In the genomic region with DNA sequence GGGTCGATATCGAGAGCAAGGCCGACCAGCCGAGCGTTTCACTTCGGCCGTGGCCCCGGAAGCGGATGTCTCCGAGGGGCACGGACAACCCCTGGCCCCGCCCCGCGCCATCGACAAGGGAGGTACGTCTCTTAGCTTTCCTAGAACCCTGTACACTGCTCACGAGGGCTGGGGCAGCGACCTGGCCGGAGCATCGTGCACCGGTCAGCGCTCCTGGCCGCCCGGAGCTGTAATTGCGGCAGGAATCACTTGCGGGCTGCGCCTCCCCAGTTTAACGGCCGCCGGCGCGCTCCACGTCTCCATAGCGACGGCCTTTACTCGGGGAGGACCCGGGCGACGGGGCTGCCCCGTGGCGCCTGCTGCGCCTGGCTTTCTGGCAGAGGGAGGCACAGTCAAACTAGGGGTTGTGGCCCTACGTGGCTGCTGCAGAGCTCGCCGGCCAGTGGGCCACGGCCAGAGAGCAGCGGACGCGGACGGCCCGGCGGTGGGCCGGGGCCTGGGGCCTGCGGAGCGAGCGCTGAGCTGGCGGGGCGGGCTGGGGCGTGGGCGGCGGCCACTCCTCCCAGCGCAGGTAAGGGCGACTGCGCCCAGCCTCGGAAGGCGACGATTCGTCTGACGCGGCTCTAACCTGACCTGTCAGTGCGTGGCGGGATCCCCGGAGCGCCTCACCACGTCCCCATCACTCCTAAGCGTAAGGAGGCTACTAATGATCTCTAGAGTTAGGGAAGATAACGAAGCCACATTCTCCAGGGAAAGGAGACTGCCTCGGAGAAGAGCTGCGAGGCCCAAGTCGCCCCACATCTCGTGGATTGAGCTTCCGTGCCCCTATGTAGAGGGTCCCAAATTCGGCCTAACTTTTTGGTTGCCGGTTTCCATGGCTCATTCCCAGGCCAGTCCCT, we compare ENCODE assay signal across 8 mouse cellular contexts. TPM values are rescaled to one million over a fixed set of nuclear protein-coding genes. Genes with fewer than 3 reads are reported as not detected.
A peak's percentile ranks its signal among the peaks of the same experiment; 100 is the strongest.
DNase-seq lines count a peak whose midpoint lies in the region; ATAC-seq and TF ChIP-seq lines count a peak whose summit lies in the region.

TSS of gene Glt8d1 (plus strand) at position 94 of the 899 bp plus-strand sequence.
TSS of gene Spcs1 (minus strand) at position 366 of the 899 bp plus-strand sequence.

- CTCF ChIA-PET in Patski (lab: Charles Lee), result interaction anchor here (0.6 to 1.2 kb wide), 4 partner anchors 8 to 198 kb away, joined by 3 to 4 read pairs (median 3); no protein-coding TSS in a partner anchor

- H3K9ac ChIP-seq in hindbrain, embryonic 14.5 days, result peak within 1 kb of the TSS; percentile 92

- in situ Hi-C loops in Patski (cut with MboI; ENCODE audit: low pct_unique_long_range_greater_than_20kb), result loop anchor here (25.0 kb wide), 1 partner anchor 711 kb away; no protein-coding TSS in a partner anchor

- ATAC-seq in Patski, result peak; percentile 91
- ATAC-seq in hindbrain, embryonic 14.5 days (ENCODE audit: low FRiP score), result peak; percentile 94

- under 1% methylated on average over 82 of the region's 84 CpGs for WGBS in hindbrain, embryonic 14.5 days

- no peaks in the 10 kb centered on the region for H3K9me3 ChIP-seq in hindbrain, embryonic 14.5 days (ENCODE audit: control insufficient read depth, low read length)

- POLR2A ChIA-PET in Patski (lab: Charles Lee), result interaction anchor here (0.6 to 1.3 kb wide), 3 partner anchors 9 to 258 kb away, joined by 3 read pairs; partner anchors contain the start of gene Smim4

- H3K4me2 ChIP-seq in hindbrain, embryonic 14.5 days (replicated peaks), result peak within 1 kb of the TSS; percentile 48

- peaks cover 18% of the 10 kb centered on the region for H3K36me3 ChIP-seq in hindbrain, embryonic 14.5 days (replicated peaks; ENCODE audit: control insufficient read depth, insufficient read depth)

- no peak for TF ChIP-seq CTCF in Patski (IDR thresholded peaks at IDR 0.05)

- no peaks in the 10 kb centered on the region for H3K27me3 ChIP-seq in Patski
- no peaks in the 10 kb centered on the region for H3K27me3 ChIP-seq in hindbrain, embryonic 14.5 days (ENCODE audit: control insufficient read depth, insufficient read depth, low read length)

- H3K4me1 ChIP-seq in hindbrain, embryonic 14.5 days (replicated peaks; ENCODE audit: control insufficient read depth, insufficient read depth, low read length), result peaks cover 16% of the 10 kb centered on the region

- peak within 1 kb of the TSS; percentile 71 for H3K4me3 ChIP-seq in hindbrain, embryonic 14.5 days (replicated peaks; ENCODE audit: low read length)

- no peak for DNase-seq in Patski (ENCODE audit: low read depth, low spot score)
- DNase-seq in cerebellum, postnatal 36 days, result peak; percentile 83 to 86
- DNase-seq in frontal cortex, postnatal 36 days (ENCODE audit: low spot score in 2 of 2), result peak; percentile 90
- DNase-seq in hindbrain, embryonic 14.5 days (ENCODE audit: low spot score), result peak; percentile 77
- peak; percentile 90 to 92 for DNase-seq in layer of hippocampus, postnatal 36 days
- DNase-seq in lung, postnatal 25 days (ENCODE audit: low spot score), result peak; percentile 85
- peak; percentile 66 for DNase-seq in retina, adult 2 months (ENCODE audit: low read depth, low spot score)
- peak; percentile 89 for DNase-seq in thymus, postnatal 25 days

- H3K27ac ChIP-seq in hindbrain, embryonic 14.5 days, result peak within 1 kb of the TSS; percentile 93

RNA-seq across cellular contexts. Expression of gene Glt8d1, which starts in this region (rescaled TPM):
- 75.6 TPM for polyA plus RNA-seq in Patski (2021)
- 59.5 and 64.4 TPM in 2 replicates for polyA plus RNA-seq in hindbrain, embryonic 14.5 days (2014; fragmentation: Nextera tagmentation; extraction: Ambion mirVana)
- total RNA-seq in layer of hippocampus, postnatal 36 days (2021), result 10 to 100 TPM; 46.4 to 50.6 TPM

RNA-seq across cellular contexts. Expression of gene Spcs1, which starts in this region (rescaled TPM):
- polyA plus RNA-seq in Patski (2021), result 281 TPM
- 315 and 357 TPM in 2 replicates for polyA plus RNA-seq in hindbrain, embryonic 14.5 days (2014; fragmentation: Nextera tagmentation; extraction: Ambion mirVana)
- total RNA-seq in layer of hippocampus, postnatal 36 days (2021), result 100 to 1,000 TPM; 169 to 190 TPM
